Mouse (Mus musculus): ENCODE measurements around the gene Chchd3. TPM values are rescaled to one million over a fixed set of nuclear protein-coding genes. Genes with fewer than 3 reads are reported as not detected.

Chchd3 gene
- polyA plus RNA-seq, 1 experiment from 2014 or later: 61.6 TPM

- no peak for ATAC-seq (ENCODE audit: low read depth)
- H3K4me1 ChIP-seq (ENCODE audit: control insufficient read depth, low read depth, low read length): no peaks in the 10 kb centered on the region; the same call in 1 of the 2 replicates
- H3K4me3 ChIP-seq (ENCODE audit: low read depth, low read length): no peak overlapping the region
- no peak overlapping the region for H3K4me2 ChIP-seq (ENCODE audit: low read depth, low read length)
- H3K9me3 ChIP-seq (replicated peaks; ENCODE audit: control insufficient read depth, low read length): no peaks in the 10 kb centered on the region
- 59% methylated on average over 2 of the region's 2 CpGs for WGBS (ENCODE audit: insufficient replicate concordance)
- H3K9ac ChIP-seq (ENCODE audit: low read depth, low read length): no peak overlapping the region
- H3K27ac ChIP-seq (ENCODE audit: low read length): no peak overlapping the region
- no peaks in the 10 kb centered on the region for H3K27me3 ChIP-seq (ENCODE audit: control insufficient read depth, insufficient read depth, low read depth, low read length)
- H3K36me3 ChIP-seq (ENCODE audit: control insufficient read depth, insufficient read depth): no peaks in the 10 kb centered on the region
Measured at GRCm38 (mm10) chr6:32936365-32936764, 123.7 kb downstream of the Chchd3 start.

- no peak for ATAC-seq (ENCODE audit: low read depth)
- H3K27ac ChIP-seq (ENCODE audit: low read length): no peak overlapping the region
Measured at GRCm38 (mm10) chr6:32935576-32935975, 124.5 kb downstream of the Chchd3 start.

GRCm38 (mm10) chr6:32931106-32931770 is 128.8 kb downstream of the Chchd3 start:
- Histone ChIP-seq H3K4me1 (ENCODE audit: control insufficient read depth, low read depth, low read length) (no peaks in the 10 kb centered on the region), H3K9ac (ENCODE audit: low read depth, low read length) (no peak overlapping the region), H3K4me2 (ENCODE audit: low read depth, low read length) (no peak overlapping the region), H3K36me3 (ENCODE audit: control insufficient read depth, insufficient read depth) (no peaks in the 10 kb centered on the region), H3K27me3 (ENCODE audit: control insufficient read depth, insufficient read depth, low read depth, low read length) (no peaks in the 10 kb centered on the region), H3K4me3 (ENCODE audit: low read depth, low read length) (no peak overlapping the region), H3K27ac (ENCODE audit: low read length) (no peak overlapping the region), H3K9me3 (replicated peaks; ENCODE audit: control insufficient read depth, low read length) (no peaks in the 10 kb centered on the region)
- ATAC-seq (ENCODE audit: low read depth): no peak
- WGBS (ENCODE audit: insufficient replicate concordance): 84% methylated on average over 11 of the region's 11 CpGs

More at GRCm38 (mm10) chr6:32935576-32935975, 124.5 kb downstream of the Chchd3 start:
- H3K4me1 ChIP-seq (ENCODE audit: control insufficient read depth, low read depth, low read length): no peaks in the 10 kb centered on the region; the same call in 1 of the 2 replicates
- H3K27me3 ChIP-seq (ENCODE audit: control insufficient read depth, insufficient read depth, low read depth, low read length): no peaks in the 10 kb centered on the region
- H3K9ac ChIP-seq (ENCODE audit: low read depth, low read length): no peak overlapping the region
- H3K9me3 ChIP-seq (replicated peaks; ENCODE audit: control insufficient read depth, low read length): no peaks in the 10 kb centered on the region
- H3K4me2 ChIP-seq (ENCODE audit: low read depth, low read length): no peak overlapping the region
- no peak overlapping the region for H3K4me3 ChIP-seq (ENCODE audit: low read depth, low read length)
- 67% methylated on average over 5 of the region's 5 CpGs for WGBS (ENCODE audit: insufficient replicate concordance)
- H3K36me3 ChIP-seq (ENCODE audit: control insufficient read depth, insufficient read depth): no peaks in the 10 kb centered on the region

- Histone ChIP-seq H3K27me3 (ENCODE audit: control insufficient read depth, insufficient read depth, low read depth, low read length) (no peaks in the 10 kb centered on the region), H3K36me3 (ENCODE audit: control insufficient read depth, insufficient read depth) (no peaks in the 10 kb centered on the region), H3K4me1 (ENCODE audit: control insufficient read depth, low read depth, low read length) (no peaks in the 10 kb centered on the region), H3K27ac (ENCODE audit: low read length) (no peak overlapping the region), H3K9me3 (replicated peaks; ENCODE audit: control insufficient read depth, low read length) (no peaks in the 10 kb centered on the region), H3K9ac (ENCODE audit: low read depth, low read length) (no peak overlapping the region), H3K4me2 (ENCODE audit: low read depth, low read length) (no peak overlapping the region), H3K4me3 (ENCODE audit: low read depth, low read length) (no peak overlapping the region)
- 82% methylated on average over 1 of the region's 1 CpGs for WGBS (ENCODE audit: insufficient replicate concordance)
- no peak for ATAC-seq (ENCODE audit: low read depth)
Measured at GRCm38 (mm10) chr6:32922391-32922790, 137.7 kb downstream of the Chchd3 start.

- H3K36me3 ChIP-seq (ENCODE audit: control insufficient read depth, insufficient read depth): no peaks in the 10 kb centered on the region
- no peaks in the 10 kb centered on the region for H3K9me3 ChIP-seq (replicated peaks; ENCODE audit: control insufficient read depth, low read length)
- 53% methylated on average over 2 of the region's 2 CpGs for WGBS (ENCODE audit: insufficient replicate concordance)
- H3K4me3 ChIP-seq (ENCODE audit: low read depth, low read length): no peak overlapping the region
- H3K4me2 ChIP-seq (ENCODE audit: low read depth, low read length): no peak overlapping the region
- ATAC-seq (ENCODE audit: low read depth): no peak
- H3K4me1 ChIP-seq (ENCODE audit: control insufficient read depth, low read depth, low read length): no peaks in the 10 kb centered on the region
- no peak overlapping the region for H3K27ac ChIP-seq (ENCODE audit: low read length)
- H3K9ac ChIP-seq (ENCODE audit: low read depth, low read length): no peak overlapping the region
- H3K27me3 ChIP-seq (ENCODE audit: control insufficient read depth, insufficient read depth, low read depth, low read length): no peaks in the 10 kb centered on the region
Measured at GRCm38 (mm10) chr6:32920091-32920490, 140.0 kb downstream of the Chchd3 start.

GRCm38 (mm10) chr6:32910692-32911091 is 149.4 kb downstream of the Chchd3 start:
- Histone ChIP-seq H3K4me2 (ENCODE audit: low read depth, low read length) (no peak overlapping the region), H3K4me3 (ENCODE audit: low read depth, low read length) (no peak overlapping the region), H3K4me1 (ENCODE audit: control insufficient read depth, low read depth, low read length) (no peaks in the 10 kb centered on the region), H3K27me3 (ENCODE audit: control insufficient read depth, insufficient read depth, low read depth, low read length) (no peaks in the 10 kb centered on the region), H3K27ac (ENCODE audit: low read length) (no peak overlapping the region), H3K9ac (ENCODE audit: low read depth, low read length) (no peak overlapping the region), H3K9me3 (replicated peaks; ENCODE audit: control insufficient read depth, low read length) (no peaks in the 10 kb centered on the region), H3K36me3 (ENCODE audit: control insufficient read depth, insufficient read depth) (no peaks in the 10 kb centered on the region)
- no peak for ATAC-seq (ENCODE audit: low read depth)
- WGBS (ENCODE audit: insufficient replicate concordance): 79% methylated on average over 2 of the region's 2 CpGs

- H3K4me2 ChIP-seq (ENCODE audit: low read depth, low read length): no peak overlapping the region
- no peaks in the 10 kb centered on the region for H3K27me3 ChIP-seq (ENCODE audit: control insufficient read depth, insufficient read depth, low read depth, low read length)
- H3K36me3 ChIP-seq (ENCODE audit: control insufficient read depth, insufficient read depth): no peaks in the 10 kb centered on the region
- H3K27ac ChIP-seq (ENCODE audit: low read length): no peak overlapping the region
- H3K9ac ChIP-seq (ENCODE audit: low read depth, low read length): no peak overlapping the region
- WGBS (ENCODE audit: insufficient replicate concordance): 81% methylated on average over 4 of the region's 4 CpGs
- no peak for ATAC-seq (ENCODE audit: low read depth)
- no peaks in the 10 kb centered on the region for H3K9me3 ChIP-seq (replicated peaks; ENCODE audit: control insufficient read depth, low read length)
- no peaks in the 10 kb centered on the region; the same call in 1 of the 2 replicates for H3K4me1 ChIP-seq (ENCODE audit: control insufficient read depth, low read depth, low read length)
- H3K4me3 ChIP-seq (ENCODE audit: low read depth, low read length): no peak overlapping the region
Measured at GRCm38 (mm10) chr6:32899061-32899460, 161.0 kb downstream of the Chchd3 start.

GRCm38 (mm10) chr6:32894100-32894499 is 166.0 kb downstream of the Chchd3 start:
- 41% methylated on average over 2 of the region's 2 CpGs for WGBS (ENCODE audit: insufficient replicate concordance)
- Histone ChIP-seq H3K27ac (ENCODE audit: low read length) (no peak overlapping the region), H3K4me1 (ENCODE audit: control insufficient read depth, low read depth, low read length) (no peaks in the 10 kb centered on the region; the same call in 1 of the 2 replicates), H3K9ac (ENCODE audit: low read depth, low read length) (no peak overlapping the region), H3K4me2 (ENCODE audit: low read depth, low read length) (no peak overlapping the region), H3K4me3 (ENCODE audit: low read depth, low read length) (no peak overlapping the region), H3K27me3 (ENCODE audit: control insufficient read depth, insufficient read depth, low read depth, low read length) (no peaks in the 10 kb centered on the region), H3K36me3 (ENCODE audit: control insufficient read depth, insufficient read depth) (no peaks in the 10 kb centered on the region), H3K9me3 (replicated peaks; ENCODE audit: control insufficient read depth, low read length) (no peaks in the 10 kb centered on the region)
- ATAC-seq (ENCODE audit: low read depth): peak; percentile 51

- no peaks in the 10 kb centered on the region for H3K27me3 ChIP-seq (ENCODE audit: control insufficient read depth, insufficient read depth, low read depth, low read length)
- ATAC-seq (ENCODE audit: low read depth): no peak
- WGBS (ENCODE audit: insufficient replicate concordance): 87% methylated on average over 4 of the region's 4 CpGs
Measured at GRCm38 (mm10) chr6:32890726-32891125, 169.3 kb downstream of the Chchd3 start.

More at GRCm38 (mm10) chr6:32890726-32891125, 169.3 kb downstream of the Chchd3 start:
- Histone ChIP-seq H3K9ac (ENCODE audit: low read depth, low read length) (no peak overlapping the region), H3K27ac (ENCODE audit: low read length) (no peak overlapping the region), H3K4me3 (ENCODE audit: low read depth, low read length) (no peak overlapping the region), H3K4me2 (ENCODE audit: low read depth, low read length) (no peak overlapping the region), H3K4me1 (ENCODE audit: control insufficient read depth, low read depth, low read length) (no peaks in the 10 kb centered on the region; the same call in 1 of the 2 replicates), H3K36me3 (ENCODE audit: control insufficient read depth, insufficient read depth) (no peaks in the 10 kb centered on the region), H3K9me3 (replicated peaks; ENCODE audit: control insufficient read depth, low read length) (no peaks in the 10 kb centered on the region)

Measured in liver, embryonic 16.5 days (tissue).